Mouse (Mus musculus) spleen, adult 18-20 months (tissue): ENCODE measurements at regions not wholly inside any gene's neighbourhood (a gene's known extent, or its start where the extent isn't known, plus 50 kb on each side); places are given as distances from the start of the nearest gene placed in this dataset.

ENCODE experiments used
- DNase-seq, 2 experiments: peaks; one replicate each; pipeline ENCODE4 v3.0.0; 2022; ENCODE audit warnings: mixed read lengths in 2 of 2

- DNase-seq = no peak
Observed at GRCm38 (mm10) chr13:51975330-51975729, 128.9 kb downstream of the Gadd45g start.

GRCm38 (mm10) chr13:51975801-51976601, 129.5 kb downstream of the Gadd45g start:
- no peak for DNase-seq

- no peak for DNase-seq
Observed at GRCm38 (mm10) chr13:51976620-51977214, 130.2 kb downstream of the Gadd45g start.

- no peak for DNase-seq
Observed at GRCm38 (mm10) chr13:51979301-51979977, 133.0 kb downstream of the Gadd45g start.

- no peak for DNase-seq
Observed at GRCm38 (mm10) chr13:51980344-51980743, 133.9 kb downstream of the Gadd45g start.

GRCm38 (mm10) chr13:51983002-51983401, 136.5 kb downstream of the Gadd45g start:
- no peak for DNase-seq

GRCm38 (mm10) chr13:51983575-51983974, 137.1 kb downstream of the Gadd45g start:
- DNase-seq = no peak

- no peak for DNase-seq
Observed at GRCm38 (mm10) chr13:51991339-51991738, 144.9 kb downstream of the Gadd45g start.

GRCm38 (mm10) chr13:51992878-51993277, 146.4 kb downstream of the Gadd45g start:
- no peak for DNase-seq

- no peak for DNase-seq
Observed at GRCm38 (mm10) chr13:51996163-51996562, 149.7 kb downstream of the Gadd45g start.

- no peak for DNase-seq
Observed at GRCm38 (mm10) chr13:51998542-51998941, 152.1 kb downstream of the Gadd45g start.

GRCm38 (mm10) chr13:52001811-52002210, 155.3 kb downstream of the Gadd45g start:
- no peak for DNase-seq

- no peak for DNase-seq
Observed at GRCm38 (mm10) chr13:52003946-52004539, 157.6 kb downstream of the Gadd45g start.

GRCm38 (mm10) chr13:52007585-52008395, 161.3 kb downstream of the Gadd45g start:
- DNase-seq = no peak

- DNase-seq = no peak
Observed at GRCm38 (mm10) chr13:52009231-52009630, 162.8 kb downstream of the Gadd45g start.

GRCm38 (mm10) chr13:52009766-52010165, 163.3 kb downstream of the Gadd45g start:
- no peak for DNase-seq

- DNase-seq = no peak
Observed at GRCm38 (mm10) chr13:52011001-52011400, 164.5 kb downstream of the Gadd45g start.

- no peak for DNase-seq
Observed at GRCm38 (mm10) chr13:52013182-52013581, 166.7 kb downstream of the Gadd45g start.

- no peak for DNase-seq
Observed at GRCm38 (mm10) chr13:52013757-52014156, 167.3 kb downstream of the Gadd45g start.

GRCm38 (mm10) chr13:52014566-52014965, 168.1 kb downstream of the Gadd45g start:
- DNase-seq = no peak

- no peak for DNase-seq
Observed at GRCm38 (mm10) chr13:52015066-52015465, 168.6 kb downstream of the Gadd45g start.

GRCm38 (mm10) chr13:52015496-52015895, 169.0 kb downstream of the Gadd45g start:
- DNase-seq = no peak
